Mouse (Mus musculus) urinary bladder, postnatal 0 days (tissue): ENCODE measurements around the gene Bcap31. TPM values are rescaled to one million over a fixed set of nuclear protein-coding genes. Genes with fewer than 3 reads are reported as not detected.

ENCODE experiments used
- polyA plus RNA-seq: library from polyadenylated mRNA; unstranded; fragments of >200 nt; fragmentation: Nextera tagmentation; extraction: Ambion mirVana; gene quantifications from 2 replicates; pipeline ENCODE4 v1.2.1, GENCODE M21; 2015

Bcap31 gene
- 248 and 249 TPM in 2 replicates for polyA plus RNA-seq

DNA sequence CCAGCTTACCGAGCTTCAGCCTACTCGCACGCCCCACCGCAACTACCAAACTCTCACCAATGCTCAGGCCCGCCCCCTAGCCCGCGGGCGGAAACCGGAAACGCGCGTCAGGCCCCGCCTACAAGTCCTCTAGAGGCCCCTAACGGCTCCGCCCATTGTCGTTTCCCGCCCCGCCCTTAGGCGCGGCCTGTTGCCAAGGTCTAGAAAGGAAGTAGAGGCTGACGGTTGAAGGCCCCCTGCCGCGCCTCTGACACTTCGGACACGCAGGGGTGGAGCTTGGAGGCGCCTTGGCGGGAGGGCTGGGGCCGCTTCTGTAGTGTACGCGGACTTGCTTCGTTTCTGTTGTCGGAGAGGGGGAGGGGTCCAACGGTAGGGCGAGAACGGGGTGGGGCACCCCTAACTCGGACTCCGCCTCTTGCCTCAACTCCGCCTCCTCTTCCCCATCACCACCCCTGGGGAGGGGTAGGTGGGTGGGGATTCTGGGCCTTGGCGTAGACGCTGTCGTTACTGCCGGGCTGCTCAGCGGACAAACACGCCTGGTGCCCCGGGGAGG, at the start of gene Bcap31, which contains the start of gene Abcd1:
TSS of gene Bcap31 (minus strand) at position 67 of the 553 bp plus-strand sequence.
TSS of gene Abcd1 (plus strand) at position 489 of the 553 bp plus-strand sequence.

DNA sequence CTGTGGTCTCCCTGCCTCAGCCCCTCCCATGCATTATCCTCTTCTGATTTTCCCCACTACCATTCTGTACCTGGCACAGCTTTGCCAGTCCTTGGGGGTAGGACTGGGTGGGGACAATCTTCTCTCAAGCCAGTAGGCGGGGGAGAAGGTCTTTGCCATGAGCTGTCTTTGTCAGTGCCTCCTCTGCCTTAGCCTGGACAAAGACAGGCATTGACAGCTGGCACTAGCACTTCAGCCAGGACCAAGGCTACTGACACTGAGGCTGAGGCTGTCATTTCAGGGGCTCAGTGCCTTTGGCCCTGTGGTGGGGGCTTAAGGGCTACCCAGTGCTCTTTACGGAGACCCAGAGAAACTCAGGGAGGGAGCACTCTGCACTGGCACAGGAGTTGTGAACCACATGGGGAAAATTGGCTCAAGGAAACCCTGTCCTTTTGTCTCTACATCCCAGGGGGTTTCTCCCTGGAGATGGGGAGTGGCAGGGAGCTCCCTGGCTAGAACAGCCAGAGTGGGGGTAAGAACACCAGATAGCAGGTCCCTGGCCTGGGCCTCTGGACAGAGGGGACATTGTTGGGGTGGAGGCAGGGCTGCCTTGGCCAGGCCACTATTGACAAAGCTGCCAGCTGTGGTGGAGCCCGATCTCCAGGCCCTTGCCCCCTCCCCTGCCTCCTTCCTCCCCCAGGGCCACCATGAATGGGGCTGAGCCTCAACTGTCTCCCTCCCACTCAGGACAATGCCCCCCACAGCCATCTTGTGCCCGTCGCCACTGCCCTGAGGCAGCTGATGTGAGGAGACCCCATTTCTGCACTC, 40.6 kb upstream of the Bcap31 start, which contains the start of gene Plxnb3:
TSS of gene Plxnb3 (plus strand) at position 757 of the 807 bp plus-strand sequence.

DNA sequence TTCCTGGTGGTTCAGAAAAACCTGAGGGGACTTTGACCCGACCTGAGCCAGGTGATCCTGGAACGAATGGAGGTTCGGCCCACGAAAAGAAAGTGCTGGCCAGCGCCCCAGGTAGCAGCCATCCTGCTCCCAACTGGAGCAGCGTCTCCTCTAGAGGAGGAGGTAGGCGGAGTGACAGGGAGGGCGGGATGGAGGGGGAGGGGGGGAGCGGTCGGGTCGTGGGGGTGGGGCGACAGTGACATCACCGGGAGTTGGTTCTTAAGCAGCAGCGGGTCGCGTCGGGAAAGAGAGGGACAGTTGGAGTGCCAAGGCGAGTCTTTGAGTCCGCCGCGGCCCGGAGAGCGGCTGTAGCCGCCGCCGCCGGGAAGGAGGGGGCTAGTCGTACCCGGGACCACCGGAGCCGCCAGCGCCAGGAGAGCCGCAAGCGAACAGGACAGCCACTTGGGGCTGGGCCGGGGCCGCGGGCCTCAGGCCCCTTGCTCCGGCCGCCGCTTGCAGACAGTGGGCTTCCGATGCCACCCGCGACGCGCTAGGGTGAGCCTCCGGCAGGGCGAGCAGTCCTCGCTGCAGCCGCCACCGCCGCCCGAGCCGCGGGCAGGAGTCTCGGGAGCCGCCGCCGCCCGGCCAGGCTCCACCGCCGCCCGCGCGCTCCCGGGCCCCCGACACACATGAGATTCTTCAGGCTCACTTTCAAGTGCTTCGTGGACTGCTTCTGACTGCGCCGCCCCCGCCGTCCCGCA, 42.9 kb downstream of the Bcap31 start, which contains the start of gene Slc6a8:
TSS of gene Slc6a8 (plus strand) at position 272 of the 740 bp plus-strand sequence.

DNA sequence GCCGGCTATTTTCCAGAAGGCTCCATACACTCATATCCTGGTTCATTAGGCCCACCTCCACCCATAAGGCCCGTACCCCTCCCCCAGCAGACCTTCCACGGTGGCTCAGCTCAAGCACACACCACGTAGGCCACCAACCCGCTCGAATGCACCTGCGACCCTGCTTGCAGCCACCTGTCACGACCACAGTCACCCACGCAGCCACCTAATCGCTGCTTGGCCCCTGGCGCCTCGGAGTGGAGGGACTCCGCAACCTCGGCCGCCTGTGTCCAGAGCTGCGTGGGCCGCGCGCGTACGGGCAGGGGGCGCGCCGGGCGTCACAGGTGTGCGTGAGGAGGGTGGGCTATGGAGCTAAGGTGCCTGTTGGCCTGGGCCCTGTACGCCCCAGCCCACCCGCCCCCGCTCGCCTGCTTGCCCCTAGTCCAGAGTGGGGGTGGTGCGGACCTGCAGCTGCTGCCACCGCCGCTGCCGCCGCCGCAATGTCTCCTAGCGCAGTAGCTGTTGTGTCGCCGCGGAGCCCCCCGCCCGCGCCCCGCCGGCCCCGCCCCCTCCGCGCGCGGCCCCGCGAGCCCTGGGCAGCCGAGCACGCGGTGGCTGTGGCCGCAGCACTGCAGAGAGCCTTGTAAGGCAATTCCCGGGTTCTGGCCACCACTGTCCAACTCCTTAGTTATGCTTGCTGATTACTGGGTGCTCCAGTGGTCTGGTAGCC, 56.2 kb downstream of the Bcap31 start, which contains the start of gene Pnck:
TSS of gene Pnck (minus strand) at position 543 of the 709 bp plus-strand sequence.

DNA sequence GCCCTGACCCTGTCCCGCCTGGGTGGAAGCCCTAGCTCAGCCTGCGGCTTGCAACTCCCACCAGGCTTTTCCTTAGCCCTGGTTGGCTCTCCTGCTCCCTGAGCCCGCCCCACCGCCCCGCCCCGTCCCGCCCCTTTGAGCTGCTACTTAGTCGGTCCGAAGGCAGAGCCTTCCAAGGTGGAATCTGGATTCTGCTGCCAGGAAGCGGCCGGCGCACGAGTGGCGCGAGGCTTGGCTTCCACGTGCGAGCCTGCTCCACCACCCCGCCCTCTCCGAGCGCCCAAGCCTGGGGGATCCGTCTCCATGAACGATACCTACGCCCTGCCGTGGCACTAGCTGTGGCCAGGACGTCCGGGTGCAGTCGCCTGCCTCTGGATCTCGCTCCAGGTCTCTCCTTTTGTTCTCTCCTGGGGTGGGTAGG, 76.7 kb downstream of the Bcap31 start, which contains the start of gene Dusp9:
TSS of gene Dusp9 (plus strand) at position 165 of the 421 bp plus-strand sequence.

Other genes starting within 250 kb of the Bcap31 start
- 364 and 471 TPM in 2 replicates for gene Bgn, start 232.6 kb downstream of the Bcap31 start, polyA plus RNA-seq
- gene Atp2b3, start 213.1 kb downstream of the Bcap31 start, polyA plus RNA-seq, result 0.86 and 1.4 TPM in 2 replicates
- gene Dusp9, start 76.8 kb downstream of the Bcap31 start, polyA plus RNA-seq, result 8.1 and 8.2 TPM in 2 replicates
- 135 and 159 TPM in 2 replicates for gene Pnck, start 56.1 kb downstream of the Bcap31 start, polyA plus RNA-seq
- 7.3 and 9.2 TPM in 2 replicates for gene Slc6a8, start 43.0 kb downstream of the Bcap31 start, polyA plus RNA-seq
- gene Abcd1, start 422 bp upstream of the Bcap31 start, polyA plus RNA-seq, result 14.5 and 18.4 TPM in 2 replicates
- gene Plxnb3, start 40.9 kb upstream of the Bcap31 start, polyA plus RNA-seq, result 0.11 and 0.16 TPM in 2 replicates
- gene Srpk3, start 58.2 kb upstream of the Bcap31 start, polyA plus RNA-seq, result 1.3 and 1.7 TPM in 2 replicates
- 146 and 154 TPM in 2 replicates for gene Idh3g, start 70.7 kb upstream of the Bcap31 start, polyA plus RNA-seq
- gene Ssr4, start 70.9 kb upstream of the Bcap31 start, polyA plus RNA-seq, result 258 and 286 TPM in 2 replicates
- gene Pdzd4, start 108.8 kb upstream of the Bcap31 start, polyA plus RNA-seq, result 0.34 and 0.37 TPM in 2 replicates
- gene Avpr2, start 175.9 kb upstream of the Bcap31 start, polyA plus RNA-seq, result 0.06 TPM in 1 of 2 replicates, not detected in the other
- gene L1cam, start 179.9 kb upstream of the Bcap31 start, polyA plus RNA-seq, result 4.1 and 5.6 TPM in 2 replicates
- 1.2 and 3.3 TPM in 2 replicates for gene Arhgap4, start 205.7 kb upstream of the Bcap31 start, polyA plus RNA-seq
- gene Naa10, start 205.8 kb upstream of the Bcap31 start, polyA plus RNA-seq, result 87.1 and 94.9 TPM in 2 replicates
- gene Renbp, start 214.7 kb upstream of the Bcap31 start, polyA plus RNA-seq, result 40.5 and 45.6 TPM in 2 replicates